Mouse (Mus musculus): ENCODE measurements around the gene Polr2i.

Polr2i gene

GRCm38 (mm10) chr7:30265935-30266334, 34.2 kb downstream of the Polr2i start:
- DNase-seq (ENCODE audit: low spot score): no peak

GRCm38 (mm10) chr7:30266780-30267179, 35.0 kb downstream of the Polr2i start:
- DNase-seq (ENCODE audit: low spot score): no peak

- no peak for DNase-seq (ENCODE audit: low spot score)
Observed at GRCm38 (mm10) chr7:30269641-30270040, 37.9 kb downstream of the Polr2i start.

- no peak for DNase-seq (ENCODE audit: low spot score)
Observed at GRCm38 (mm10) chr7:30274383-30274782, 42.6 kb downstream of the Polr2i start.

GRCm38 (mm10) chr7:30278911-30279310, 47.2 kb downstream of the Polr2i start:
- no peak for DNase-seq (ENCODE audit: low spot score)

GRCm38 (mm10) chr7:30279536-30279935, 47.8 kb downstream of the Polr2i start:
- no peak for DNase-seq (ENCODE audit: low spot score)

- peak; percentile 92 for DNase-seq (ENCODE audit: low spot score)
Observed at GRCm38 (mm10) chr7:30279951-30280669, 48.4 kb downstream of the Polr2i start, which contains the start of the genes Thap8 and Wdr62. TSS of gene Thap8 (plus strand) at chr7:30280094. TSS of gene Wdr62 (minus strand) at chr7:30280419.

- peak; percentile 90 for DNase-seq (ENCODE audit: low spot score)
Observed at GRCm38 (mm10) chr7:30280670-30281138, 49.0 kb downstream of the Polr2i start.

GRCm38 (mm10) chr7:30281522-30281921, 49.8 kb downstream of the Polr2i start:
- no peak for DNase-seq (ENCODE audit: low spot score)

- no peak for DNase-seq (ENCODE audit: low spot score)
Observed at GRCm38 (mm10) chr7:30282740-30283139, 51.0 kb downstream of the Polr2i start.

All from urinary bladder, postnatal 14 days (tissue).